Mouse (Mus musculus) limb, embryonic 13.5 days (tissue): Measurements from ENCODE around the gene Zbtb16. TPM values are rescaled to one million over a fixed set of nuclear protein-coding genes. Genes with fewer than 3 reads are reported as not detected.

ENCODE experiments used
- ATAC-seq: fragments of 200-750 bp; cut with Nextera tagmentation; 2 replicates; pipeline ENCODE4 v1.8.0; 2017; ENCODE audit warnings: low read depth, moderate number of reproducible peaks, moderate TSS enrichment; ENCODE audit not compliant: low FRiP score
- H3K27ac ChIP-seq: fragments of 300-500 bp; sonication (generic); 2 replicates; pipeline ENCODE4 v1.5.1; 2015; ENCODE audit warnings: inconsistent platforms, mild to moderate bottlenecking, moderate library complexity
- H3K27me3 ChIP-seq: fragments of 300-500 bp; sonication (generic); 2 replicates; pipeline ENCODE4 v1.6.1; 2015; ENCODE audit warnings: mild to moderate bottlenecking, inconsistent platforms
- H3K36me3 ChIP-seq: fragments of 300-500 bp; sonication (generic); 2 replicates; pipeline ENCODE4 v1.6.1; 2015; ENCODE audit warnings: inconsistent platforms, mild to moderate bottlenecking, moderate library complexity
- H3K4me1 ChIP-seq: fragments of 300-500 bp; sonication (generic); 2 replicates; pipeline ENCODE4 v1.6.1; 2015; ENCODE audit warnings: inconsistent platforms
- H3K4me2 ChIP-seq: fragments of 300-500 bp; sonication (generic); replicated peaks from 2 replicates; pipeline ENCODE4 v1.6.1; 2015; ENCODE audit warnings: inconsistent platforms, mild to moderate bottlenecking, moderate library complexity
- H3K4me3 ChIP-seq: fragments of 300-500 bp; sonication (generic); 2 replicates; pipeline ENCODE4 v1.5.1; 2015; ENCODE audit warnings: moderate library complexity, mild to moderate bottlenecking, inconsistent platforms
- H3K9ac ChIP-seq: fragments of 300-500 bp; sonication (generic); 2 replicates; pipeline ENCODE4 v1.6.1; 2015; ENCODE audit warnings: mild to moderate bottlenecking, inconsistent platforms
- H3K9me3 ChIP-seq: fragments of 300-500 bp; sonication (generic); 2 replicates; pipeline ENCODE4 v1.6.1; 2016; ENCODE audit warnings: inconsistent platforms
- WGBS: fragments of 180-500 bp; shearing (Covaris S2); methylation state at CpG from one replicate; pipeline ENCODE4 v1.1.7; 2015; 5-methylcytosine and 5-hydroxymethylcytosine counted together
- polyA plus RNA-seq: library from polyadenylated mRNA; unstranded; fragments of >200 nt; fragmentation: Nextera tagmentation; extraction: Ambion mirVana; gene quantifications from 2 replicates; pipeline ENCODE4 v1.2.1, GENCODE M21; 2015

The Zbtb16 gene
- polyA plus RNA-seq, 1 experiment from 2014 or later: 1.1 TPM

DNA sequence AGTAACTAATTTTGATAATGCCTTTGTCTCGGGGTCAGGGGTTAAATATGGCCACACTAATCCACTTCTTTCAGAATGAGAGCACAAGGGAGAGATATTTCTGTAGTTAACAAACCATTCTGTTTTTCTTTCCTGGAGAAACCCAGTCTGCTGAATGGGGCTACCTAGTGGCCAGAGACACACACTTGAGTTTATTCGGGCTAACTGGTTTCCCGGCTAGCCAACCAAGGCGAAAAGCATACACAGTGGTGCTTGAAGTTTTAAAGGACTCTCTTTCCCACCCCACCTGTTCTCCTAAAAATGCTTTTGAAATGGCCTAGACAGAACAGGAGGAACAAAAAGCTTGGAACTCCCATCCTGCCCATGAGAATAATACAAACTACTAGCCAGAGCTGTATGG, 140.2 kb downstream of the Zbtb16 start:
- WGBS: 84% methylated on average over 4 of the region's 4 CpGs
- H3K27ac ChIP-seq: no peak overlapping the region
- H3K4me1 ChIP-seq: peaks cover 19% of the 10 kb centered on the region
- no peak overlapping the region for H3K9ac ChIP-seq
- peaks cover 76% of the 10 kb centered on the region for H3K27me3 ChIP-seq
- ATAC-seq: no peak
- H3K9me3 ChIP-seq: no peaks in the 10 kb centered on the region
- H3K4me3 ChIP-seq: no peak overlapping the region
- H3K4me2 ChIP-seq: no peak overlapping the region
- H3K36me3 ChIP-seq: no peaks in the 10 kb centered on the region

DNA sequence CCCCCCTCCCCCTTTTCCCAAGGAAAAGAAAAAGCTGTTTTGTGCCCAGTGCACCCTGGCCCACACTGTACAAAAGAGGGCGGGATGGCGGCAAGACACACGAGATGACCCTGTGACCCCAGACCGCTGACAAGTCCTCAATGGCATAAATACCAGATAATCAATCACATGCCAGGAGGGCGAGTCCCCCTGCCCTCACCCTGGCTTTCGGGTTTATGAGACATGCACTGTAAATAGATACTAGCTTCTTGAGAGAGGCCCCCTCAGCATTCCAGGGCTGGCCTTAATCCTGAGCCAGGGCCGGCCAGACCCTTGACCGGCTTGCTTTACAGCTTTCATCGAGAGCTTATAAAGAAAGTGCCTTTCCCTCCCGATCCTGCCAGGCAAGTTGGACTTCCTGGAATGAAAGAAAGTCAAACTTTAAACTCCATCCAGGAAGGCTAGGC, 141.4 kb downstream of the Zbtb16 start:
- no peak overlapping the region for H3K27ac ChIP-seq
- H3K9me3 ChIP-seq: no peaks in the 10 kb centered on the region
- peak overlapping the region; percentile 25; the same call in 1 of the 2 replicates for H3K4me2 ChIP-seq
- no peak overlapping the region for H3K9ac ChIP-seq
- no peak overlapping the region for H3K4me3 ChIP-seq
- ATAC-seq: no peak
- H3K4me1 ChIP-seq: peaks cover 19% of the 10 kb centered on the region
- H3K27me3 ChIP-seq: peaks cover 73% of the 10 kb centered on the region
- no peaks in the 10 kb centered on the region for H3K36me3 ChIP-seq
- 8% methylated on average over 10 of the region's 10 CpGs for WGBS

DNA sequence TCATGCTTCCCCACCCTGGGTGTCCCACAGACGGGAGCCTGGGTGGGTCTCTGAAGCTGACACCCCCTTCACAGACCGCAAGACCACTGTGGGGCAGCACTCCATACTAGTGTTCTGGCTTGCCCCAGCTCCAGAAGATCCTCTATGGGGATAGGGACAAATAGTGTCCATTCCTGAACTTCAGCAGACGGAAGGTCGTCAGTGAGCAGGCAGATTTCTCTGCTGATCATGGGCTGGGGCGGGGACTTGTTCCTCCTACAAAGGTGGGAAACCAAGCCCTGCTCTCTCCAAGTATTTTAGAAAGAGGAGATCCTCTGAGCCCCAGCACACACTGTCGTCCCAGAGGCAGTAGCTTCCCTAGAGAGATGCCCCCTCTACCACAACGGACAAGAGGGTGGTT, 142.3 kb downstream of the Zbtb16 start:
- 66% methylated on average over 7 of the region's 7 CpGs for WGBS
- H3K4me1 ChIP-seq: peaks cover 19% of the 10 kb centered on the region
- no peak overlapping the region for H3K4me2 ChIP-seq
- H3K4me3 ChIP-seq: no peak overlapping the region
- H3K27me3 ChIP-seq: peaks cover 72% of the 10 kb centered on the region
- no peaks in the 10 kb centered on the region for H3K9me3 ChIP-seq
- ATAC-seq: no peak
- H3K9ac ChIP-seq: no peak overlapping the region
- H3K27ac ChIP-seq: no peak overlapping the region
- H3K36me3 ChIP-seq: no peaks in the 10 kb centered on the region

DNA sequence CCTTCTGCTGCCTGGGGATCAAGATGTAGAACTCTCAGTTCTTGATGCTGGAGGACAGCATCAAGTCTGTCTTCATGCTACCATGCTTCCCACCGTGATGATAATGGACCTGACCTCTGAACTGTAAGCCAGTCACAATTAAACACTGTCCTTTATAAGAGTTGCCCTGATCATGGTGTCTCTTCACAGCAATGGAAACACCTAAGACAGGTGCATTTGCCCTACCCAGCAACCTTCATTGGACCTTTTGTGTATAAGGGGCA, 146.4 kb downstream of the Zbtb16 start:
- H3K9ac ChIP-seq: no peak overlapping the region
- H3K27ac ChIP-seq: no peak overlapping the region
- H3K9me3 ChIP-seq: no peaks in the 10 kb centered on the region
- ATAC-seq: no peak
- H3K4me3 ChIP-seq: no peak overlapping the region
- WGBS: 73% methylated on average over 1 of the region's 1 CpGs
- no peak overlapping the region for H3K4me2 ChIP-seq
- peaks cover 13% of the 10 kb centered on the region for H3K4me1 ChIP-seq
- no peaks in the 10 kb centered on the region for H3K36me3 ChIP-seq
- H3K27me3 ChIP-seq: peaks cover 52% of the 10 kb centered on the region

DNA sequence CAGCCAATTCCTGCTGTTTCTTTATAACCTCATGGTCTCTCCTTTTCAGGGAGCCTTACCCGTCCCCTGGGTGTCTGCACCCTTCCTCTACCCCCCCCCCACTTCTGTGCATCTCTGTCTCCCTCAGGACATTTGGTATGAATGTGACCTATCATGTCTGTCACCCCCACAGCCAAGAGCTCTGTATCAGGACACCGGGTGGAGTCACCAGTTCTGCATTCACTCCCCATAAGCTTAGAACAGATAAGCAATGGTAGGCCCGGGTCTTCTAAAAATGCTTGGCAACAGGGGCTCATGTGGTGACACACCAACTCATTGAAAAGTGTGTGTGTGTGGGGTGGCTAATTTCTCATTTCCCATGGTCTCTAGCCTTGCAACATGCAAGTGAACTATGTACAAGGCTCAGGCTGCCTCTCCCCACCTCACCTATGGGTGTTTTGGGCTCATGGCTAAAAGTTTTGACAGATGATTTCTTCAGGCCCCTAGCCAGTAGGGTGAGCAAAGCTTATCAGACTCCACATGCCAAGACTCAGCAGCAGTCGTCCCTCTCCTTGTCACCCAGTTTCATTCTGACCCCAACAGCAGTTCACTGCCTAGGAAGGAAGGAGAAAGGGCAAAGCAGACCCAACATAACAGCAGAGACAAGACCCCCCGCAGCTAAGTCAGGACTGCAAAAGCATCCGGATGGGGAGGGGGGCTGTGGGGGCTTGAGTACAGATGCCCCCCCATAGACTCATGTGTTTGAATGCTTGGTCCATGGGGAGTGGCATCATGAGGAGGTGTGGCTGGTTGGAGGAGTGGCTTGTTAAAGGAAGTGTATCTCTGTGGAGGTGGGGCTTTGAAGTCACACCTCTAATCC, 146.9 kb downstream of the Zbtb16 start:
- Histone ChIP-seq H3K4me2 (no peak overlapping the region), H3K27me3 (peaks cover 50% of the 10 kb centered on the region), H3K4me3 (no peak overlapping the region), H3K9ac (no peak overlapping the region), H3K27ac (no peak overlapping the region), H3K9me3 (no peaks in the 10 kb centered on the region), H3K4me1 (peaks cover 11% of the 10 kb centered on the region), H3K36me3 (no peaks in the 10 kb centered on the region)
- no peak for ATAC-seq
- WGBS: 80% methylated on average over 6 of the region's 6 CpGs

DNA sequence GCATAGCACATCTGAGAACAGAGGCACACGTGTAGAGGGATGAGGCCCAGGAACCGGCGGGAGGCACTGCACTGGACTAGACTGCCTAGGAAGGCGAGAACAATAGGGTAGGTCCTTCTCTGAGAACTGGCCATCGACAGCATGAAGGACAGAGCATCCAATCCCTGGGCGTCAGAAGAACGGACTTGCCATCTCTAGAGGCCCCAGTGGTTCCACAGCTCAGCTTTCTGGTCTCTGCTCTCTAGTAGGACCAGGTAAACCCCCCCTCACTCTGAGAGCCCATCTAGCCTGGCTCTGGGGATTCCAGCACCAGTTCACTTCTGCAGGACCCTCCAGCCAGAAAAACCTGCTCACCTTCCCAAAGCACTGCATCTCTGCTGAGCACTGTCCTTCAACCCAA, 148.1 kb downstream of the Zbtb16 start:
- no peak overlapping the region for H3K4me2 ChIP-seq
- peaks cover 11% of the 10 kb centered on the region for H3K4me1 ChIP-seq
- ATAC-seq: no peak
- peaks cover 38% of the 10 kb centered on the region for H3K27me3 ChIP-seq
- H3K9me3 ChIP-seq: no peaks in the 10 kb centered on the region
- H3K9ac ChIP-seq: no peak overlapping the region
- H3K4me3 ChIP-seq: no peak overlapping the region
- no peak overlapping the region for H3K27ac ChIP-seq
- 76% methylated on average over 7 of the region's 7 CpGs for WGBS
- H3K36me3 ChIP-seq: no peaks in the 10 kb centered on the region

DNA sequence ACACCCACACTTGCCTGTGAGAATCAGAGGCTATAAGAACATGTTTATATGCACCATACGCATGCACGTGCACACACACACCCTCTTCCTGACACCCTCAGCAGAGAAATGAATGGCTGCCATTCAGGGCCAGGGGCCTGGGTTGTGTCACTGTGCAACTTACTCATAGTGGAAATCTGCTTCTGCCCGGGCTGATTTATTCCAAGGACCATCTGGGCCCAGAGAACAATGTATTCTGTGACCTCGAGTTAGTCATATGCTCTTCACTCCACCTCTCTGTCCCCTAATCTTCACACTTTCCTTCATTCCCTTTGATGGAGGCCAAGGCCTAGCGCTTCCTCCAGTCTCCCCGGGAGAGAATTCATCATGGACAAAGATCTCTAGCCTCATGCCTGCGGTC, 150.3 kb downstream of the Zbtb16 start:
- peaks cover 25% of the 10 kb centered on the region for H3K27me3 ChIP-seq
- H3K4me2 ChIP-seq: no peak overlapping the region
- H3K4me1 ChIP-seq: peaks cover 11% of the 10 kb centered on the region
- no peak overlapping the region for H3K27ac ChIP-seq
- no peak overlapping the region for H3K9ac ChIP-seq
- 37% methylated on average over 7 of the region's 7 CpGs for WGBS
- no peak overlapping the region for H3K4me3 ChIP-seq
- H3K9me3 ChIP-seq: no peaks in the 10 kb centered on the region
- H3K36me3 ChIP-seq: no peaks in the 10 kb centered on the region
- no peak for ATAC-seq

DNA sequence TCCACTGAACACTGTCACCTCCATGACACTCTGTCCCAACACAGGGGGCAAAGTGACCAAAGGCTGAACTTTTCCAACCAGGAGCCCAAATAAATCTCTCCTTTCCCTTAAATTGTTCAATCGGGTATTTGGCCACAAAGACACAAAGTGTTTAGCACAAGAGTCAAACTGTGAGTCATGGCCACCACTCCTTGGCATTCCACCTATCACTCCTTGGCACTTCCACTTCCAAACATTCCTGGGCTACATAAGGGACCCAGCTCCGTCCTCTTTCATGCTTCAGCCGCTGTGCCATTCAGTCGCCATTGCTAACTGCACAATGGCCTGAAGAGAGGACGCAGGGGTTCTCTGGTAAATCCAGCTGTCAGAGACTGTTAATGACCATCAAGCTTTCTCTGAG, 151.9 kb downstream of the Zbtb16 start:
- ATAC-seq: no peak
- 89% methylated on average over 5 of the region's 5 CpGs for WGBS
- Histone ChIP-seq H3K4me2 (no peak overlapping the region), H3K4me3 (no peak overlapping the region), H3K4me1 (peaks cover 15% of the 10 kb centered on the region), H3K9ac (no peak overlapping the region), H3K9me3 (no peaks in the 10 kb centered on the region), H3K27ac (no peak overlapping the region), H3K36me3 (no peaks in the 10 kb centered on the region), H3K27me3 (peaks cover 20% of the 10 kb centered on the region)

DNA sequence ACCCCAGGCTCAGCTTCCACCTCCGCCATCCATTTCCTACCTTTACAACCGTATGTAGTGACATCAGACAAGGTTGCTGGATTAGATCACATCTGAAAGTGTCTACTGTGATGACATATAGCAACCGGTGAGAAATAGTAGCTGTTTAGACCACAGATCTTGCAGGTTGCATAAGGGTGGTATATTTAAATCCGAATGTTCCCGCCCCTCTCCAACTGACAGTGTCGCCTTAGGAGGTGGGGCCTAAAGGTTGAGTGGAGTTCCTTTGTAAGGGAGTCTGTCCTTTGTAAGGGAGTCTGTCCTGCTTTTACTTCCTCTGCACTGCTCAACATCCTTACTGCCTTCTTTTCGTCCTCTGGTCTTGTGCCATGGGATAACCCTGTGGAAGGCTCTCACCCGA, 154.8 kb downstream of the Zbtb16 start:
- H3K4me1 ChIP-seq: peaks cover 22% of the 10 kb centered on the region
- no peak for ATAC-seq
- no peak overlapping the region for H3K4me2 ChIP-seq

DNA sequence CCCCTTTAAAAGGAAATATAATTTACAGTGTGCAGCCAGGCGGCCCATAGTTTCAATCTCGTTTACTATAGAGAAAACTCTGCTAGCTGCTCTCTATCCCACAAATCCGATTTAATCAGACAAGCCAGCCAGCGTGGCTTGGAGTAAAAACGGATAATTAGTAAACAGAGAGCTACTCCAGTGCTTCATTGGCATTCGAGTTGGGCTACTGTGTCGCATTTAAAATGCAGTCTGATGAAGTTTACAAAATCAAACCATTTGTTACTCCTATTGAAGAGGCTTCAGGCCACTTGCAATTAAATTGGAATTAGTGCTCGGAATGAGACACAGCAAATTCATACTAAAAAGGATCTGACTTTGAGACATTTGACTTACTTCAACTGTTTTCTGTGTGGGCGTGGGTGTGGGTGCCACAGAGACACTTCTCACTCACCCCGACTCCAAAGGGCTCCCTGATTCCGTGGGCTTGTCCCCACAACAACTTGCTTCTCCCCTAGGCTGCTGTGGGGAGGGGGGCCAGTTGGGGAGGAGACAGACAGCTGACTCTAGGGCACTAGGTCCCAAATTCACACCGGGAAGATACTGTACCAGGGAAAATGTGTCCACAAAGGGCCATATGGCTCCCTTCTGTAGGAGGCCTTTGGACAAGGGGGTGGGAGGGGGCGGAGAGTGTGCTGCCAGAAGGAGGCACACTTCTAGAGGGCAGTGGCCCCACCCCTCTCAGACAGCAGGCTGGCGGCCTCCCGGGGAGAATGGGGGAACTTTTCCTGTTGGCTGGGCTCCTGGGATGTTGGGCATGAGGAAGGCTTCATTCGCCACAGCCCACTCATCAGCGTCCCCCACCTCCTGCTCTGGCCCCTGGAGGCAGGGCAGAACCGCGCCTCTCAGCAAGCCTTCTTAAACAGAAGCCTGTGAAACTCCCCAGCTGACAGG, 157.3 kb downstream of the Zbtb16 start:
- Histone ChIP-seq H3K36me3 (no peaks in the 10 kb centered on the region), H3K9me3 (no peaks in the 10 kb centered on the region), H3K4me1 (peaks cover 33% of the 10 kb centered on the region), H3K27me3 (peaks cover 35% of the 10 kb centered on the region), H3K27ac (no peak overlapping the region), H3K9ac (no peak overlapping the region), H3K4me3 (no peak overlapping the region), H3K4me2 (no peak overlapping the region; the same call in 1 of the 2 replicates)
- 23% methylated on average over 19 of the region's 19 CpGs for WGBS
- ATAC-seq: no peak

More for the DNA sequence above, 154.8 kb downstream of the Zbtb16 start:
- Histone ChIP-seq H3K9me3 (no peaks in the 10 kb centered on the region), H3K9ac (no peak overlapping the region), H3K27ac (no peak overlapping the region), H3K4me3 (no peak overlapping the region), H3K36me3 (no peaks in the 10 kb centered on the region), H3K27me3 (peaks cover 24% of the 10 kb centered on the region)
- WGBS: 90% methylated on average over 8 of the region's 8 CpGs

DNA sequence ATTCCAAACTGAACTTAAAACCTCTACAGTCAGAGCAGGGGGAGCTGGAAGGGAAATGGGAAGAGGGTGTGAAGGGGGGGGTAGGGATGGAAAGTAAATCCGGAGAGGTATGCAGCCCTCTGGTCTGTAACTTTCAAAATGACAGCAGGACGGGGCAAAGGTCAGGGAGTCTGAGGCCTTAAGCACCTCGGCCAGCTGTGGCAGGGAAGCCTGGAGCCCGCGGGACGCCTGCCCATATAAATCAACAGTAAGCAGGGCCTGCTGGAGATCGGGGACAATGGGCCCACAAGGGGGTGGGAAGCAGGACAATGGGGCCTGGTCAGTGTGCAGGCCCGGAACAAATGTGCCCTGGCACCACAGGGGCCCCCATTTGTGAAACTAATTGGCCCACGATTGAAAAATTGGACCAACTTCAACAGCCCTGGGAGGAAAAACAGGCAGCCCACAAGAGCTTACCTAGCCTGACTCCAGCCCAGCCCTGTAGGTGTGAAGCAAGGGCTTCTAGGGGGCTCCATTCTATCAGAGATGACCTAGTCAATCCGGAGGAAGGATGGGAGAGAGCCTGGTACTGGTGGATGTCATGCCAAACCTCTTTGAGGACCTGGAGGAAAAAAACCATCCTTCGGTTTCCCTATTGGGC, 160.8 kb downstream of the Zbtb16 start:
- H3K27ac ChIP-seq: no peak overlapping the region
- ATAC-seq: no peak
- peaks cover 60% of the 10 kb centered on the region for H3K27me3 ChIP-seq
- H3K4me3 ChIP-seq: no peak overlapping the region
- no peaks in the 10 kb centered on the region for H3K9me3 ChIP-seq
- H3K4me1 ChIP-seq: peaks cover 38% of the 10 kb centered on the region
- WGBS: 15% methylated on average over 11 of the region's 11 CpGs
- no peak overlapping the region; the same call in 1 of the 2 replicates for H3K9ac ChIP-seq
- H3K4me2 ChIP-seq: no peak overlapping the region
- no peaks in the 10 kb centered on the region for H3K36me3 ChIP-seq
